Mouse (Mus musculus): ENCODE data around the gene Sars.

Sars gene
- long read RNA-seq, experiment 1, transcript Sars-201 (11 exons, 3,570 nt), result major isoform, 88 of 117 reads
- long read RNA-seq, experiment 1, partial matches to known transcripts, result 11 of 117 reads
- long read RNA-seq, experiment 1, other reads (novel, unspliced or antisense), result 18 of 117 reads
- long read RNA-seq, experiment 2, transcript Sars-201 (11 exons, 3,570 nt), result major isoform, 80 of 97 reads
- long read RNA-seq, experiment 2, partial matches to known transcripts, result 9 of 97 reads
- long read RNA-seq, experiment 2, other reads (novel, unspliced or antisense), result 4 of 97 reads

DNA sequence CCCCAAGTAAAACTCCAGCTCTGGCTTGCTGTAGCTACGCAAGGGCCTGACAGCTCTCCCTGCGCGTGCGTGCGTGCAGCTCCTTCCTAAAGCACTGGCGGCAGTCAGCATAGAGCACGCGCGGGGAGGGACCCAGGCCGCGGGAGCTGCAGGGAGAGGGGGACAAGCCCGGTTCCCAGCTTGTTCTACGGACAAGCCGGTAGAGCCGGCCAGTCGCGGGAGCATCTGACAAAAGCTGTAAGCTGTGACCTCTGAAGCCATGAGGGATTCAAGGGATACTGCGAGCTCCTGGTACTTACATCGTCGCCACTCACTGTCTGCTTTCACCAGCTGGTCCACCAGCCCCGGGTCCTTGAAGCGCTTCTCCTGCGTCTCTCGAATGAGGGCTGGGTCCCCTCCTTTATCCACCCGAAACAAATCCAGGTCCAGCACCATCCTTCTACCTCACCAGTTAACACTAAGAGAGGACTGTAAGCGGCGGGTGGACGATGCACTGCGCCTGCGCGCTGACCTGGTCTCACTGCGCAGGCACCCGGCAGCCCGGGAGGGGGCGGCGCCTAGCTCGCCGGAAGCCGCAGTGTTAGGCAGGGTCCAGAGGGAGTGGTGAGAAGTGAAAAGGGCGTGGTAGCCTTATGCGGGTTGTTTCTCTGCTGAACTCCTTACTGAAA, at the start of gene Sars:
Gene Sars, minus strand, starts transcription at position 512 of the 668 bp plus-strand sequence.
- intact Hi-C loops (cut with DNase I), result loop anchor here (5.0 kb wide), 2 partner anchors 43 to 107 kb away; no protein-coding TSS in a partner anchor

DNA sequence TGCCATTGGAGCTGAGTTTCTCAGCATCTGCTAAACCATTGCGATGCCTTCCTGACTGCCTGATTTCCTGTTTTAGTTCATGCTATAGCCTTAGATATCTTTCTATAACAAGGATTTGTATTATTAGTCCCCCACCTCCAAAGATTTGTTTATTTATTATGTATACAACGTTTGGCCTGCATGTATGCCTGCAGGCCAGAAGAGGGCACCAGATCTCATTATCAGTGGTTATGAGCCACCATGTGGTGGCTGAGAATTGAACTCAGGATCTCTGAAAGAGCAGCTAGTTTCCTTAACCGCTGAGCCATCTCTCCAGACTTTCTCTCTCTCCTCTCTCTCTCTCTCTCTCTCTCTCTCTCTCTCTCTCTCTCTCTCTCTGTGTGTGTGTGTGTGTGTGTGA, 45.0 kb upstream of the Sars start:
- intact Hi-C loops (cut with DNase I), result no loop called here

DNA sequence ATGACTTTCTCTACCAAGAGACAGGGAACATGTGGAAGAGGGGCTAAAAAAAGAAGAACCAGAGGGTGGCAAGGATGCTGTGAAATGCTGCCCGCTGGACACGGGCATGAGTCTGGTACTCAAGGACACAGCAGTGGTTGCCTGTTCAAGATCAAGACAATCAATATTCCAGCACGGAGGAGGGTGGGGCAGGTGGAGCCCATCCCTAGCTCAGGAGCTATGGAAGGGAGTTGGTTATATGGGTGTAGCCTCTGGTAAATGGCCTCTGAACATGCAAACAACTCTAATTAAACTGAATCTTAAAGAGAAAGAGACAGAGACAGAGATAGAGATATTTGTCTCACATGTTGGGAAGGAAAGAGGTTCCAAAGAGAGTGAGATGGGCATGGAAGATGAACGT, 39.7 kb upstream of the Sars start:
- intact Hi-C loops (cut with DNase I), result no loop called here

DNA sequence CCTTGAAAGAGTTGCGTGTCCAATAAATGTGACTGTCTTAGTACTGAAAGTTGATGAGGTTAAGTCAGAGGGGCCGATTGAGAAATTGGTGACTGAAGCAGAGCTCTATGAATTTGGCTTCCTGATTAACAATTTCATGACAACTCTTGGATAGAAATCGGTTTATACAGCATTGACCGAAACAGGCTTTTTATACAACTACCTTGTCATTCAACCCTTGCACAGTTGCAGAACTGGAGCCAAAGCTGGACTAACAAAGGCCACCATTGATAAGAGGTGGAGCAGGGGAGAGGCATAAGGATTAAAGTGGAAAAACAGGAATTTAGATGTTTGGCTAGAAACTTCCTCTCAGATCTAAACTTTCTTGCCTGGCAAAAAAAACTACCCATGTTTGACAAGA, 33.8 kb upstream of the Sars start:
- intact Hi-C loops (cut with DNase I), result no loop called here

DNA sequence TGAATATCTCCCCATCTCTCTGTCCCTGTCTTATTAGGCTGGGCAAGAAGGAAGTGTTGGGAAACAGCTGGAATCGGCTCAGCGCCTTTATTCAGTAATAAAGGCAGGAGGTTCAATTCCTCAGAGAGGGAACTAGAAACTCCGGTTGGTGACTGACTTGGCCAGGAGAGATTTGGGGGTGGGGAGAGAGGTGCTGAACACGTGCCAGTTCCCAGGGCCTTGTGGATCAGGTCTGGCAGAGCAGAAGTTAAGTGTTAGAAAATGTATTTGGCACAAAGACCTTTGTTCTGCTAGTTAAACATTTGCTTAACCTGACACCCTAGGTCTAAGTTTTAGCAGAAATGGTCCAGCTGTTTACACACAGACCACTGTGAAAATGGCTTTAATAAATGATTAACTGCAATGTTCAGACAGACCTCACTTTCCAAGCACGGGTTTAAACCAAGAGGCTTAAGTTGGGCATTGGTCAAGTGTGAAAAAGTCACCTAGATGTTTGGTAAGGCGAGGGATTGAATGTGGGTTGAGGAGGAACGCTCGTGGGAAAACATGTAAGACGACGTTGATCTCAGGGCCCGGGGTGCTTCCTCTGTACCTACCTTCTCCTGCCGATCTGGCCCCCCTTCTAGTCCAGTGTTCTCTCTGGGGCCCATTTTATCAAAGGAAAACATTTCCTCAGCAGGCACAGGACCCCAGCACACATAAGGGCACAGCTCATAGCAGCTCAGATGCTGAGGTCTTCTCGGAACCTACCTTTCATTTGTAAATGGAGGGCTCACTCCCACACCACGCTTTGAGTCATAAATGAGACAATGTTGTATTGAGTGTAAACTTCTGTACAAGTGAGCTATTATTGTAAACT, 32.0 kb upstream of the Sars start:
- intact Hi-C loops (cut with DNase I), result no loop called here

DNA sequence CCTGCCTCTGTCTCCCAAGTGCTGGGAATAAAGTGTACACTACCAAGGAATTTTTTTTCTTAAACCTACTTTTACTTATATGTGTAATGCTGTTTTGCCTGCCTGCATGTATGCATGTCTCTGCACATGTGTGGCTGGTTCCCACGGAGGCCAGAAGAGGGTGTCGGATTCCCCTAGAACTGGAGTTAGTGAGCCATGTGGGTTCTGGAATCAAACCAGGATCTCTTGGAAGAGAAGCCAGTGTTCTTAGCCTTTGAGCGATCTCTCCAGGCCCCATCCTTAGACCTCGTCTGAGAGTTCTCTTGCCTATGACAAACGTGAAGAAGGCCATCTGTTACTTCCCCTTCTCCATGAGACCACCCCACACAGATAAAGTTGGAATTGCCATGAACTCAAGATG, 30.5 kb upstream of the Sars start:
- intact Hi-C loops (cut with DNase I), result no loop called here

DNA sequence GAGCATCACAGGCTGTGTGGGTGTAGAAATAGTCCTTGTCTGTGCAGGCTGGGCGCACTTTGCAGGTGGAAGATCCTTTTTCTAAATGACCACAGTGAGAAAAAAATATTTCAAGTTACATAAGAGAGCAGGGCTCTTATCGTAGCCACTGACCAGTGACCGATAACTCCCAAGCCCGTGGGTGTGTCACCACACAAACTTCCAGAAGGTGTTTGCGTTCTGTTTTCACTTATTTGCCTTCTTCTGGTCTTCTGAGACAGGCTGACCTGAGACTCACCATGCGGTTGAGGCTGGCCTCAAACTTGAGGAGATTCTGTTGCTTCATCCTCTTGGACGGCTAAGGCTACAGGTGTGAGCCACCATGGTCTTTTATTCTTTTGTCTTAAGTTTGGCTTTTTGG, 30.0 kb upstream of the Sars start:
- intact Hi-C loops (cut with DNase I), result no loop called here

DNA sequence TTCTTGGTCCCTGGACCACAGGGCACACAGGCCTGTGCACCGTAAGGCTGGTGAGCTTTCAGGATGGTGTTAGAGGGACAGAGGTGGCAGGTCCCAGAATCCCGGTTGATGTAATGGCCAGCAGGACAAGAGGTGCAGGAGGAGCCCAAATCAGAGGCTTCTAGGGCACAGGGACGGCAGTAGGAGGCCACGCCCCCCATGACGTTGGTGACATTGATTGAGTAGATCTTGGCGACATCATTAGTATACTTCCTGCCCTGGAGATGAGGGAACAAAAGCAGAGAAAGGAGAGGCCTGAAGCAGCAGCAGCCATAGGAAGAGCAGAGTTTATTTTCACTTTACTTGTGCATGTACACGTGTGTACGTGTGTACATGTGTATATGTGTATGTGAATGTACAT, 22.8 kb upstream of the Sars start:
- intact Hi-C loops (cut with DNase I), result no loop called here

DNA sequence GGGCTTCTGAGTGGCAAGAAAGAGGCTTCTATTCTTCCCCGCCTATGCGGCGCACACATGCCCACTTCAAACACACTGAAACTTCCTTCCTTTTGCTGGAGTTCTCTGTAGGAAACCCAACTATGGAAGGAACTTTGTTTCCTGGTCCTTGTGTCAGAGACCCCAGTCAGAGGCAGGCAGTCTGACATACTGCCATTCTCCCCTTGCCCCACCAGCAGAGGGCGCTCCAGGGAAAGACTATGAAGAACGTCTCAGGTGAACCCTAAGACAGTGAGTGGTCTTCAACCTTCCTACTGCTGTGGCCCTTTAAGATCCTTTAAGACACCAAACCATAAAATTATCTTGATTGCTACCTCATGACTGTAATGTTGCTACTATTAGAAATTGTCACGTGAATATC, 21.4 kb upstream of the Sars start:
- intact Hi-C loops (cut with DNase I), result no loop called here

DNA sequence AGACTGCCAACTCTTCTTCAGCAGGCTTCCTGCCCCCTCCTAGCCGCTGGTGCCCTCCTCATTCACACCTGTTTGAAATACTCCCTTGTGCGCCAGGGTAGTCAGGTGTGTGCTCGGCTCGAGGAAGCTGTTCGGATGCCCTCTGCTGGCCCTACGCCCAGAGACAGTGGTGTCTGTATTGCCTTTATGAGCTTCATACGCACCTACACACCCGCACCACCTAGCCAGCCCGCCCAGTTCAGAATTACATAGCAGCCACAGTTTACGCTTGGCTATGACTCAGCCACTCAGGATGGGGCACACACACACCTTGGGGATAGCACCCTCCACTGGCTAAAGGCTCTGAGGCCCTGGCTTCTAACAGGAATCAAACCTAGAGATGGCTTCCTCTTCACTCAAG, 13.9 kb upstream of the Sars start:
- intact Hi-C loops (cut with DNase I), result no loop called here

DNA sequence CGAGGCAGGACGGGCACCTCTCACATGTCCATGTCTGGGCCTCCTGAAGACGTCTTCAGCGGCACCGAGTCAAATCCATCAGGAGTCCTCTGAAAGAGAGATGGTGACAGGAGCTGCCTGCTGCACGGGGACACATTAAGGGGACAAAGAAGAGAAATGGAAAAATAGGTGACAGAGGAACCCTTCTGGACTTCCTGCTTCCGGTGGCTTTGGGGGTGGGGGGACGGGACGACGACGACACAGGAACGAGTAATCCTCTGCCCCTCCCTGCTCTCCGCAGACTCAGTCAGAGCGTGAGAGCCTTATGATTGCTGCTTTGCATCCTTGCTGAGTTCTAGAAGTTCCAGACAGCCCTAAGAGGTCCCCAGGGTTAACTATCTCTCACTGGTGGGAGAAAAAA, 13.4 kb upstream of the Sars start:
- intact Hi-C loops (cut with DNase I), result no loop called here

DNA sequence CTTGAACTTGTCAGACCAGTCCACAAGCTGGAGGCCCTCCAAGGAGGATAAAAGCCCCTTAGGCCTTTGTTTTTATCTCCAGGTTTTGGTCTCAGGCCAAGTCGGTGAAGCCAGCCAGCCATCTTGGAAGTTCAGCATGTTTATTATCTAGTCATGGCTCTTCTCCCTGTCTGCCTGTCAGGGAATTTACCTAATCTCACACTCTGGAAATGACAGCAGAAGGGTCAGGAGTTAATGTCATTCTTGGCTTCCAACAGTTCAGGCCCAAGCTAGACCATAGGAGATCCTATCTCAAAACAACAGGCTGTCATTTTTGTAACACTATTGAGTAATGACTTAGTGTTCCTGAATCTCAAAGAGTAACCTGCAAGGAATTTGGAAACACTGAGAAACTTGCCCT, 9.2 kb upstream of the Sars start:
- intact Hi-C loops (cut with DNase I), result no loop called here

DNA sequence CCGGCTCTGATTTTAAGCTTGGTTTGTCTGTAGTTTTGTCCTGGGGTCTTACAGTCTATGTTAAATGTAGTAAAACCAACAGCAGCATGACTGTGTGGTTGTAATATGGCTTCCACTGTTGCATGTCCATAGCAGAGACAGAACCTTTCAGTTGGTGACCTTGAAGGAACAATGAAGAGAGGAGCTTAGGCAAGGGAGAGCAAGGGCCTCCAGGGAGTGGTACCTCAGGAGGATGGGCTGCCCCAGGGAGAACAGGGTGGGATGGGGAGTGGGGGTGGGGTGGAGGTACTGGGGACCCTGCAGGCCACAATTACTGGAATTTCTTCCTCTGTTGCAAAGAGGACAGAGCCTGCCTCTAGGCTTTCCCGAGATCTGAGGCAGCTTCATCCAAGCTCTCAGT, 7.0 kb upstream of the Sars start:
- intact Hi-C loops (cut with DNase I), result no loop called here

DNA sequence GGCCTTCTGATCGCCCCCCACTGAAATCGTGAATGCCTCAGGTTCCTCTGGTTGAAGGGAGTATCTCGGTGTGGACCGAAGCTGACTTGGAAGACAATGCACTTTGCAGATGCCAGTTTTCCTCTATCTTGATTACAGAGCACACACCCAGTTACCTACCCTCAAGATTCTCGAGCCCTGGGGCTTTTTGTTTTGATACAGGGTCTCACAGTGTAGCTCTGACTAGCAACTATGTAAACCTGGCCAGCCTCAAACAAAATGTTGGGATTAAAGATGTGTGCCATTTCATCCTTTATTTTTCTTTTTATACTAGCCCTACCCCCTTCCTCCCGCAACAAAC, 327 bp upstream of the Sars start:
- intact Hi-C loops (cut with DNase I), result no loop called here

DNA sequence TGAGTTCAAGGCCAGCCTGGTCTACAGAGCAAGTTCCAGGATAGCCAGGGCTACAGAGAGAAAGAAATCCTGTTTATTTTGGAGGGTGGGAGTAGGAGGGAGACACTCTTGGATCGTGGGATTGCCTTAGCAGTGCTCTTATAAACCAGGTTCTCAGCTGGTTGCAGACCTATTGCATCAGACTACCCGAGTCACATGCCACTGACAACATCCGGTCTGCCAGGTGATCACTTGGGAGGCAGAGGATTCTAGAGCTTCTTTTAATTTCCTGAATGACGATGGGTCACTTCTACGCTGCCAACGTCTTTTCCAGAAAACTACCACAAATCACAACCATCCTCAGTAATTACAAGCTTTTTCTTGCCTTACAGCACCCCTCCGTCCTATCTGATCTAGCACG, 980 bp downstream of the Sars start:
- intact Hi-C loops (cut with DNase I), result loop anchor here (5.0 kb wide), 2 partner anchors 42 to 108 kb away; no protein-coding TSS in a partner anchor

DNA sequence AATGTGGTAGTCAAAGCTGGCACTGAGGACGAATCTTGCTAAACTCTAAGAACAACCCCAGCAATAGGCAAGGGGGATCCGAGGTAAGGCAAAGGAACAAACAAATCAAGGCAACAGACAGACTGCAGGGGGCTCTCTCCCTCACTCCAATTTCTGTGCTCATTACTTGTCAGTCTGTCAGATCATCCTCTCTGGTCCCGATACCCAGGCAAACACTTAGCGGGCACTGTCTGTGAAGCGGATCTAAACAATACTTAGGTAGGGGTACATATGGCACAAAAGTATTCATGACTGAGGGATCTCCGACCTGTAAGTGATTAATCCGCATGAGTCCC, 8.7 kb downstream of the Sars start:
- intact Hi-C loops (cut with DNase I), result no loop called here

DNA sequence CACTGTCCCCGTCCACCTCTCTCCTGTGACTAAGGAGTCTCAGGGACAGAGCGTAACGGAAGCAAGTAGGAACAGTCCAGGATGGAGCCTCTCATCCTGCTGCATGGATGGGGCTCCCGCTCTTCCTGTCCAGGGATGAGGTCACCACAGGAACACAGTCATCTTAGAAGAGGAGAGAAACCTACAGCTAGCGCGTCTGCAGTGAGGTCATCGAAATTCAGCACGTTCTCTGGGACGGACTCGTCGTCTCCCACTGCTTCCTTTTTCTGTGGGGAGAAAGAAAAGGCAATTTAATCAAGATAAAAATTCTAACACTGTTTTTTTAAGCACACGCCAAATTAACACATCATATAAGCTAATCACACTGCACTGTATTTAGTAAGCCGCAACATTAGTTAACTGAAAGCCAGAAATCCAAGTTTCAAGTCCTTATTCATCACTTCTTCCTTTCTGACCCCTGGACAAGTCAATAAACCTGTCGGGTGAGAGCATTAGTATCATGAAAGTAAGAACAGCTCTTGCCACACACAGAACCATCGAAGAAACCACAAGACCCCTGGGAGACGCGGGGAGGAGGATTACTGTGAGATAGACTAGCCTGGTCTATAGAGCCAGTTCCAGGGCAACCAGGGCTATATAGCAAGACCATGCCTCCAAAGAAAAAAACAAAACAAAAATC, 9.2 kb downstream of the Sars start:
- intact Hi-C loops (cut with DNase I), result no loop called here

DNA sequence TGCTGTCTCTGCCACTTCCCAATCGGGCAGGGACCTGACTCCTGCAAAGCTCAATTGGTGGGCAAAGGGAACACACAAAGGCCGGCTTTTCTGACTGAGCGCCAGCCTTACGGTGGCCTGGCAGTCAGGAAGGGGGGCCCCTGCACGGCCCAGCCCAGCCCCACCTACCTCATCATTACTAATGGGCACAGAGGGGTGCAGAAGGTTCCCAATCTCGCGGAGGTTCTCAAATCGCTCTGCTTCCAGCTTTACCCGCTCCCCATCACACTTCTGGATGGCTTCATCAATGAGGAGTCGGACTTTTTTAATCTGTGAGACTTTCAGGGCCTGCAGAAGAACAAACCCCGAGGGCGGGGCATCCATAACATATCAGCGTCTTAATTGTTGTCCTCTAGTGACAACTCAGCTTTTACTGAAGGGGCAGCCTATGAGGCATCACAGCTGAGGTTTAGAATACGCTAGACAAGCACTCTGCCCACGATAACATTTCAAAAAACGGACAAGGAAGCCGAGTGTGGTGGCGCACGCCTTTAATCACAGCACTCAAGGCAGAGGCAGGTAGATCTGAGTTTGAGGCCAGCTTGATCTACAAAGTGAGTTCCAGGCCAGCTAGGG, 11.0 kb downstream of the Sars start:
- intact Hi-C loops (cut with DNase I), result no loop called here

DNA sequence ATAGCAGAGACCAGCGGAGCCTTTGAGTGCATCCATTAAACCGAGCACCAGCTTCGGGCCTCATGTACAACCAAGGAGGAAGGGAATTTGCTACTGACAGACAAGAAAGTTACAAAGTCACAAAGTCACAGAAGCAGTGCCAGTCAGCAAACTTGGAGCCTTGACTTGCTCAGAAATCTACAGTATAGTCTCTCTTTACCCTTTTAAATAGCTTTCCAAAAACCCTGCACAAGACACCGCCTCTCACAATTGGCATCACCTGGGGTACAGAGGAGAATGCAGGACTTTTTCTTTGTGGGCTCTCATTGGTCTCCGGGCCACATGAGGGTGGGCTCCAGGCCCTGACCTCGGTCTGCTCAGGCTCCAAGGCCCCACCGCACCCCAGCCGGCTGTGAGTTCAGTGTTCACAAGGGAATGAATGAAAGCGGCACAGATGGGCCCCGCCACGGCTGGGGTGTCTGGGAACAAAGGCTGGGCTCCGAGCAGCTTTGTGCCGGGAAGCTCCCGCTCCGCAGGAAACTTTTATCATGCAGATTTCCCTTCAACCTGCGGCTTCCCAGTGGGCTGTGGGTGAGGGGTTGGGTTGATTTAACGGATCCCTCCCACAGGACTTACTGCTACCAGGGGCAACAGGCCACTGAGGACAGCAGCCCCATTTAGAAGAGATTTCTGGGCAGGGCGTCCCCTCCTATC, 11.7 kb downstream of the Sars start:
- intact Hi-C loops (cut with DNase I), result no loop called here

DNA sequence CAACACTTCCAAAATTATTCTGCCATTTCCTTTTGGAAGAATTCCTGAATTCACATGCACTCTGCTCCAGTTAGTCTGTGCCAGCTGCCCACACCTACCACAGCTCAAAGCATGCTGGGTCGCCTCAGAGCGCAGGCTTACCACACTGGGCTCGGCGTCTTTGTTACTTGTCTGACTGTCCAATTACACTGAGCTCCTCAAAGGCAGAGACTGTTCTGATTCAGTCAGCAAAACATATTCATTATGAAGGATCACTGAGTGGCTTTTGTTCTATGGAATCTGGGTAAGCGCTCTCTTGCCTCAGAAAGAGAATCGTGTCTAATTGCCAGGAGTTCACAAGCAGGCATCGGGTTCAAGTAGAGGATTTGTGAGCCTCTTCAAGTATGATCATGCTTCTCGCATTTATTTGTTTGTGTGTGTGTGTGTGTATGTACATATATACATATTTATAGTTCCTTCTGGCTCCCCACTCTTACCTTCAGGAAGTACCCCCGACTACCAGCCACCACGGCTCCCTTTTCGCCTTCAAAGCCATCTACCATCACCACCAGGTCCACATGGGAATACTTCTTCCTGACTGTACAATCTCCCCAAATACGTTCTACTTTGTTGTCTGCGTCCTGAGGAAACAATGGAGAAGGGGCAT, 12.3 kb downstream of the Sars start:
- intact Hi-C loops (cut with DNase I), result no loop called here
